ENCODE assay signal across 9 mouse cellular contexts in genomic region chr7:3389444-3390412, GRCm38 (mm10). TPM values are rescaled to one million over a fixed set of nuclear protein-coding genes. Genes with fewer than 3 reads are reported as not detected.
DNase-seq lines count a peak whose midpoint lies in the region; ATAC-seq and TF ChIP-seq lines count a peak whose summit lies in the region.
"Had no signal": no experiment of that assay in that cellular context is flagged by ENCODE, and none has a peak within 500 bp of the region (broad histone marks: within the 10 kb centered on the region; RNA-seq: fewer than 3 reads in every experiment).

No protein-coding gene starts in this region.

- peaks cover 3% of the 10 kb centered on the region for H3K36me3 ChIP-seq in forebrain, embryonic 16.5 days (ENCODE audit: control insufficient read depth, insufficient read depth)
- no peaks in the 10 kb centered on the region for H3K36me3 ChIP-seq in hindbrain, postnatal 0 days (ENCODE audit: insufficient read depth, low read length)
- peaks cover 8% of the 10 kb centered on the region for H3K36me3 ChIP-seq in midbrain, embryonic 15.5 days (replicated peaks)

- H3K27me3 ChIP-seq in forebrain, embryonic 16.5 days (replicated peaks; ENCODE audit: control insufficient read depth, insufficient read depth, low read length), result no peaks in the 10 kb centered on the region
- no peaks in the 10 kb centered on the region for H3K27me3 ChIP-seq in hindbrain, postnatal 0 days (ENCODE audit: insufficient read depth, low read length)
- no peaks in the 10 kb centered on the region for H3K27me3 ChIP-seq in midbrain, embryonic 15.5 days (replicated peaks)

- peak; percentile 64 for DNase-seq in Muller cell, postnatal 12 days (ENCODE audit: inconsistent ontology term)
- DNase-seq in cerebellum, adult 18-20 months, result peak; percentile 43 to 74
- DNase-seq in hindbrain, postnatal 0 days (ENCODE audit: low spot score), result peak; percentile 88
- peak; percentile 75 to 86 for DNase-seq in left cerebral cortex, postnatal 14 days (ENCODE audit: low spot score in 2 of 2)
- DNase-seq in thymus, postnatal 25 days, result peak; percentile 40
- DNase-seq in yolk sac, embryonic 10.5 days (ENCODE audit: low spot score), result no peak

- H3K27ac ChIP-seq in forebrain, embryonic 16.5 days (ENCODE audit: low read length), result peak overlapping the region; percentile 76
- H3K27ac ChIP-seq in hindbrain, postnatal 0 days, result peak overlapping the region; percentile 26; the same call in 1 of the 2 replicates
- peak overlapping the region; percentile 56 for H3K27ac ChIP-seq in midbrain, embryonic 15.5 days

- H3K9me3 ChIP-seq in forebrain, embryonic 16.5 days (ENCODE audit: control insufficient read depth, low read length), result no peaks in the 10 kb centered on the region
- H3K9me3 ChIP-seq in hindbrain, postnatal 0 days (ENCODE audit: low read length), result no peaks in the 10 kb centered on the region
- H3K9me3 ChIP-seq in midbrain, embryonic 15.5 days, result no peaks in the 10 kb centered on the region

- peak overlapping the region; percentile 65 for H3K4me3 ChIP-seq in forebrain, embryonic 16.5 days (replicated peaks; ENCODE audit: low read length)
- peak overlapping the region; percentile 50 for H3K4me3 ChIP-seq in hindbrain, postnatal 0 days (ENCODE audit: low read length)
- H3K4me3 ChIP-seq in midbrain, embryonic 15.5 days, result peak overlapping the region; percentile 55
- H3K4me3 ChIP-seq: erythroblast, embryonic 14.5 days had no signal

- H3K9ac ChIP-seq in forebrain, embryonic 16.5 days (replicated peaks; ENCODE audit: low read depth, low read length), result peak overlapping the region; percentile 80; the same call in 1 of the 2 replicates
- peak overlapping the region; percentile 10; the same call in 1 of the 2 replicates for H3K9ac ChIP-seq in hindbrain, postnatal 0 days (replicated peaks; ENCODE audit: low read length)
- H3K9ac ChIP-seq in midbrain, embryonic 15.5 days, result peak overlapping the region; percentile 35; the same call in 1 of the 2 replicates

- 2% methylated on average over 17 of the region's 17 CpGs for WGBS in forebrain, embryonic 16.5 days
- WGBS in hindbrain, postnatal 0 days, result 3% methylated on average over 17 of the region's 17 CpGs
- 3% methylated on average over 16 of the region's 17 CpGs for WGBS in midbrain, embryonic 15.5 days

- H3K4me1 ChIP-seq in forebrain, embryonic 16.5 days (replicated peaks; ENCODE audit: control insufficient read depth, insufficient read depth, low read length), result peaks cover 47% of the 10 kb centered on the region
- H3K4me1 ChIP-seq in hindbrain, postnatal 0 days (ENCODE audit: insufficient read depth, low read length), result peaks cover 14% of the 10 kb centered on the region
- peaks cover 50% of the 10 kb centered on the region for H3K4me1 ChIP-seq in midbrain, embryonic 15.5 days

- ATAC-seq in forebrain, embryonic 16.5 days, result peak; percentile 56
- peak; percentile 61 for ATAC-seq in hindbrain, postnatal 0 days
- ATAC-seq in midbrain, embryonic 15.5 days (replicated peaks), result peak; percentile 69

- H3K4me2 ChIP-seq in forebrain, embryonic 16.5 days (ENCODE audit: low read length), result peak overlapping the region; percentile 85
- peak overlapping the region; percentile 76 for H3K4me2 ChIP-seq in hindbrain, postnatal 0 days (ENCODE audit: low read depth, low read length)
- H3K4me2 ChIP-seq in midbrain, embryonic 15.5 days, result peak overlapping the region; percentile 72

- no peak for TF ChIP-seq CTCF in hindbrain, postnatal 0 days (IDR thresholded peaks at IDR 0.05; ENCODE audit: low read depth)

- intact Hi-C loops in left cerebral cortex, postnatal 14 days (cut with DNase I), result no loop called here

RNA-seq across cellular contexts. Expression of gene Cacng8, which starts 0.8 kb away (rescaled TPM):
- polyA plus RNA-seq in forebrain, embryonic 16.5 days (2015; fragmentation: Nextera tagmentation; extraction: Ambion mirVana), result 12.9 and 16.4 TPM in 2 replicates
- total RNA-seq in hindbrain, postnatal 0 days (2014; rRNA removed), result 36.5 and 49.0 TPM in 2 replicates
- polyA plus RNA-seq in hindbrain, postnatal 0 days (2015; fragmentation: Nextera tagmentation; extraction: Ambion mirVana), result 15.0 and 16.1 TPM in 2 replicates
- total RNA-seq in left cerebral cortex, postnatal 14 days (2021), result 100 to 1,000 TPM; 176 to 203 TPM
- polyA plus RNA-seq in midbrain, embryonic 15.5 days (2015; fragmentation: Nextera tagmentation; extraction: Ambion mirVana), result 18.3 and 19.0 TPM in 2 replicates
- polyA plus RNA-seq: erythroblast, embryonic 14.5 days had no signal

RNA-seq across cellular contexts. Expression of gene Cacng6, which starts 34.3 kb away (rescaled TPM):
- polyA plus RNA-seq in forebrain, embryonic 16.5 days (2015; fragmentation: Nextera tagmentation; extraction: Ambion mirVana), result 0.14 TPM in 1 of 2 replicates, not detected in the other
- total RNA-seq in hindbrain, postnatal 0 days (2014; rRNA removed), result not detected in 2 replicates
- polyA plus RNA-seq in hindbrain, postnatal 0 days (2015; fragmentation: Nextera tagmentation; extraction: Ambion mirVana), result 0.26 and 0.28 TPM in 2 replicates
- 1 to 10 TPM; 2.0 to 2.7 TPM for total RNA-seq in left cerebral cortex, postnatal 14 days (2021)
- polyA plus RNA-seq in midbrain, embryonic 15.5 days (2015; fragmentation: Nextera tagmentation; extraction: Ambion mirVana), result not detected in 2 replicates
- polyA plus RNA-seq: erythroblast, embryonic 14.5 days had no signal

RNA-seq across cellular contexts. Expression of gene Cacng7, which starts 57.0 kb away (rescaled TPM):
- polyA plus RNA-seq in forebrain, embryonic 16.5 days (2015; fragmentation: Nextera tagmentation; extraction: Ambion mirVana), result 2.8 and 4.3 TPM in 2 replicates
- total RNA-seq in hindbrain, postnatal 0 days (2014; rRNA removed), result 115 and 116 TPM in 2 replicates
- 4.0 and 4.6 TPM in 2 replicates for polyA plus RNA-seq in hindbrain, postnatal 0 days (2015; fragmentation: Nextera tagmentation; extraction: Ambion mirVana)
- total RNA-seq in left cerebral cortex, postnatal 14 days (2021), result 100 to 1,000 TPM; 149 to 171 TPM
- 4.0 TPM in 2 replicates for polyA plus RNA-seq in midbrain, embryonic 15.5 days (2015; fragmentation: Nextera tagmentation; extraction: Ambion mirVana)
- polyA plus RNA-seq: erythroblast, embryonic 14.5 days had no signal

Comparison
In these comparisons a context has a peak if more than half of its experiments do, and no peak if none do; other contexts are left out.
1. H3K27ac ChIP-seq: peak in every context shown above with its lines; median percentile 76 in forebrain, embryonic 16.5 days; 56 in midbrain, embryonic 15.5 days; 26 in hindbrain, postnatal 0 days.
2. H3K9ac ChIP-seq: peak in every context shown above with its lines; median percentile 80 in forebrain, embryonic 16.5 days; 35 in midbrain, embryonic 15.5 days; 10 in hindbrain, postnatal 0 days.